Mouse (Mus musculus) lung, embryonic 15.5 days (tissue): Measurements from ENCODE around the gene Akr1c14. TPM values are rescaled to one million over a fixed set of nuclear protein-coding genes. Genes with fewer than 3 reads are reported as not detected.
"Not testable (repeated sequence)": the region's sequence is repeated elsewhere in the genome, so short reads cannot be mapped to it uniquely, and the experiment has no call there.

ENCODE experiments used
- ATAC-seq: fragments of 200-750 bp; cut with Nextera tagmentation; 2 replicates; pipeline ENCODE4 v1.8.0; 2017; ENCODE audit warnings: moderate number of reproducible peaks, borderline replicate concordance; ENCODE audit not compliant: low FRiP score, low TSS enrichment; ENCODE audit errors: extremely low read depth
- H3K27ac ChIP-seq: fragments of 300-500 bp; sonication (generic); 2 replicates; pipeline ENCODE4 v1.5.1; 2015; ENCODE audit warnings: moderate library complexity, mild to moderate bottlenecking, inconsistent platforms
- H3K27me3 ChIP-seq: fragments of 300-500 bp; sonication (generic); 2 replicates; pipeline ENCODE4 v1.6.1; 2015; ENCODE audit warnings: inconsistent platforms
- H3K36me3 ChIP-seq: fragments of 300-500 bp; sonication (generic); 2 replicates; pipeline ENCODE4 v1.6.1; 2015; ENCODE audit warnings: inconsistent platforms
- H3K4me1 ChIP-seq: fragments of 300-500 bp; sonication (generic); 2 replicates; pipeline ENCODE4 v1.6.1; 2015; ENCODE audit warnings: inconsistent platforms
- H3K4me2 ChIP-seq: fragments of 300-500 bp; sonication (generic); 2 replicates; pipeline ENCODE4 v1.6.1; 2015; ENCODE audit warnings: inconsistent platforms, mild to moderate bottlenecking, moderate library complexity
- H3K4me3 ChIP-seq: fragments of 300-500 bp; sonication (generic); 2 replicates; pipeline ENCODE4 v1.5.1; 2015; ENCODE audit warnings: mild to moderate bottlenecking, inconsistent platforms
- H3K9ac ChIP-seq: fragments of 300-500 bp; sonication (generic); 2 replicates; pipeline ENCODE4 v1.6.1; 2015; ENCODE audit warnings: inconsistent platforms
- H3K9me3 ChIP-seq: fragments of 300-500 bp; sonication (generic); 2 replicates; pipeline ENCODE4 v1.6.1; 2016; ENCODE audit warnings: inconsistent platforms
- WGBS: fragments of 180-500 bp; shearing (Covaris S2); methylation state at CpG from one replicate; pipeline ENCODE4 v1.1.7; 2015; 5-methylcytosine and 5-hydroxymethylcytosine counted together
- polyA plus RNA-seq: library from polyadenylated mRNA; unstranded; fragments of >200 nt; fragmentation: Nextera tagmentation; extraction: Ambion mirVana; gene quantifications from 2 replicates; pipeline ENCODE4 v1.2.1, GENCODE M21; 2015

Gene Akr1c14
- polyA plus RNA-seq, 1 experiment from 2014 or later: 2.7 TPM

DNA sequence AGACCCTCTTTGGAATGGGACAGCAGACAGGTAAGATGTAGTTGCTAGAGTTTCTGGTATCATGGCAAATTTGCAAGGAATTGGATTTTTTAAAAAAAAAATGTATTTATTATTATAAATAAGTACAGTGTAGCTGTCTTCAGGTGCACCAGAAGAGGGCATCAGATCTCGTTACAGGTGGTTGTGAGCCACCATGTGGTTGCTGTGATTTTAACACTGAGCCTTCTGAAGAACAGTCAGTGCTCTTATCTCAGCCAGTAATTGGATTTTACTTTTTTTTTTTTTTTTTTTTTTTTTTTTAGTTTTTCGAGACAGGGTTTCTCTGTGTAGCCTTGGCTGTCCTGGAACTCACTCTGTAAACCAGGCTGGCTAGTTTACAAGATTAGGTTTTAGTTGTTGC is 9.4 kb downstream of the Akr1c14 start:
- H3K9me3 ChIP-seq, H3K4me3 ChIP-seq, H3K9ac ChIP-seq, ATAC-seq, H3K4me1 ChIP-seq, H3K4me2 ChIP-seq, H3K27ac ChIP-seq, H3K36me3 ChIP-seq, H3K27me3 ChIP-seq: not testable (repeated sequence)
- WGBS: 85% methylated on average over 2 of the region's 2 CpGs

- Histone ChIP-seq H3K9ac (no peak overlapping the region), H3K36me3 (no peaks in the 10 kb centered on the region), H3K9me3 (no peaks in the 10 kb centered on the region), H3K27ac (no peak overlapping the region), H3K4me1 (no peaks in the 10 kb centered on the region), H3K4me2 (no peak overlapping the region), H3K4me3 (no peak overlapping the region), H3K27me3 (no peaks in the 10 kb centered on the region)
- ATAC-seq: no peak
- 32% methylated on average over 5 of the region's 5 CpGs for WGBS
Measured at GRCm38 (mm10) chr13:4059363-4059762, 10.6 kb downstream of the Akr1c14 start.

DNA sequence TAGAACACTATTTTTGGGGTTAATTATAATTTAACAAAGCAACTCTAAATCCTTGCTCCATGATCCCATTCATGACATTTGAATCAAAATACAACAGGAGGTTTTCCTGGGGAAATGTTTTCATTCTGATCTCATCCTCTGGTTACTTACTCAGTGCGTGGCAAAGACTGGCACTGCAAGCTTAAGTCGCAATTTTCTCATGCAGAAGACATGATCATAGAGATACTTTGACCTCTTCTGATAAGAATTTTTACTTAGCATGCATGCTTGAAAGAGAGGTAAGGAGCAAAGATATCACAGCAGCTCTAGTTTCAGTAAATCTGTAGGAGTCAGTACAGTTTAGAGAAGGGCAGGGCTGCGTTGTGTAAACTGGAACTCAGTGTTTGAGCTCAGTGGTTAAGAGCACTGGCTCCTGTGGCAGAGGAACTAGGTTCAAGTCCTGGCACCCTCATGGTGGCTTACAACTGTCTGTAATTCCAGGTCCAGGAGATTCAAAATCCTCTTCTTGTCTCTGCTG is 11.5 kb downstream of the Akr1c14 start:
- H3K4me2 ChIP-seq: no peak overlapping the region
- no peaks in the 10 kb centered on the region for H3K27me3 ChIP-seq
- no peak overlapping the region for H3K27ac ChIP-seq
- no peaks in the 10 kb centered on the region for H3K4me1 ChIP-seq
- no peak overlapping the region for H3K4me3 ChIP-seq
- H3K9ac ChIP-seq: no peak overlapping the region
- ATAC-seq: no peak
- WGBS: 59% methylated on average over 3 of the region's 3 CpGs
- no peaks in the 10 kb centered on the region for H3K36me3 ChIP-seq
- H3K9me3 ChIP-seq: no peaks in the 10 kb centered on the region

- no peaks in the 10 kb centered on the region for H3K27me3 ChIP-seq
- H3K27ac ChIP-seq: no peak overlapping the region
- no peaks in the 10 kb centered on the region for H3K4me1 ChIP-seq
- H3K9ac ChIP-seq: no peak overlapping the region
- no peak for ATAC-seq
- WGBS: 81% methylated on average over 9 of the region's 9 CpGs
- no peaks in the 10 kb centered on the region for H3K9me3 ChIP-seq
- no peaks in the 10 kb centered on the region for H3K36me3 ChIP-seq
- H3K4me2 ChIP-seq: no peak overlapping the region
- no peak overlapping the region for H3K4me3 ChIP-seq
Measured at GRCm38 (mm10) chr13:4076517-4077435, 28.0 kb downstream of the Akr1c14 start.

- ATAC-seq: no peak
- Histone ChIP-seq H3K36me3 (no peaks in the 10 kb centered on the region), H3K4me2 (no peak overlapping the region), H3K4me3 (no peak overlapping the region), H3K9me3 (no peaks in the 10 kb centered on the region), H3K27ac (no peak overlapping the region), H3K4me1 (no peaks in the 10 kb centered on the region), H3K9ac (no peak overlapping the region), H3K27me3 (no peaks in the 10 kb centered on the region)
Measured at GRCm38 (mm10) chr13:4079876-4080275, 31.1 kb downstream of the Akr1c14 start.

GRCm38 (mm10) chr13:4101691-4102090 is 52.9 kb downstream of the Akr1c14 start:
- Histone ChIP-seq H3K9ac (no peak overlapping the region), H3K27me3 (no peaks in the 10 kb centered on the region), H3K9me3 (no peaks in the 10 kb centered on the region), H3K4me1 (no peaks in the 10 kb centered on the region), H3K4me3 (no peak overlapping the region), H3K4me2 (no peak overlapping the region), H3K27ac (no peak overlapping the region), H3K36me3 (no peaks in the 10 kb centered on the region)
- ATAC-seq: no peak

GRCm38 (mm10) chr13:4102721-4103120 is 53.9 kb downstream of the Akr1c14 start:
- no peaks in the 10 kb centered on the region for H3K27me3 ChIP-seq
- H3K9me3 ChIP-seq: no peaks in the 10 kb centered on the region
- no peak for ATAC-seq
- no peak overlapping the region for H3K4me2 ChIP-seq
- H3K27ac ChIP-seq: no peak overlapping the region
- no peak overlapping the region for H3K9ac ChIP-seq
- no peaks in the 10 kb centered on the region for H3K4me1 ChIP-seq
- no peaks in the 10 kb centered on the region for H3K36me3 ChIP-seq
- H3K4me3 ChIP-seq: no peak overlapping the region

- Histone ChIP-seq H3K27ac (no peak overlapping the region), H3K9ac (no peak overlapping the region), H3K4me3 (no peak overlapping the region), H3K27me3 (no peaks in the 10 kb centered on the region), H3K4me2 (no peak overlapping the region), H3K4me1 (no peaks in the 10 kb centered on the region), H3K36me3 (no peaks in the 10 kb centered on the region), H3K9me3 (no peaks in the 10 kb centered on the region)
- ATAC-seq: peak; percentile 69; the same call in 1 of the 2 replicates
- WGBS: 27% methylated on average over 6 of the region's 6 CpGs
Measured at GRCm38 (mm10) chr13:4110281-4111188, 61.7 kb downstream of the Akr1c14 start.

- no peak for ATAC-seq
- Histone ChIP-seq H3K9me3 (no peaks in the 10 kb centered on the region), H3K4me3 (no peak overlapping the region), H3K27me3 (no peaks in the 10 kb centered on the region), H3K9ac (no peak overlapping the region), H3K27ac (no peak overlapping the region), H3K4me1 (no peaks in the 10 kb centered on the region), H3K4me2 (no peak overlapping the region), H3K36me3 (no peaks in the 10 kb centered on the region)
- WGBS: 49% methylated on average over 2 of the region's 2 CpGs
Measured at GRCm38 (mm10) chr13:4119181-4119904, 70.5 kb downstream of the Akr1c14 start.

- H3K27ac ChIP-seq: no peak overlapping the region
- no peaks in the 10 kb centered on the region for H3K4me1 ChIP-seq
- no peak for ATAC-seq
- no peak overlapping the region for H3K4me3 ChIP-seq
- no peaks in the 10 kb centered on the region for H3K27me3 ChIP-seq
- H3K36me3 ChIP-seq: no peaks in the 10 kb centered on the region
- no peak overlapping the region for H3K9ac ChIP-seq
- H3K4me2 ChIP-seq: no peak overlapping the region
- 60% methylated on average over 7 of the region's 7 CpGs for WGBS
- H3K9me3 ChIP-seq: no peaks in the 10 kb centered on the region
Measured at GRCm38 (mm10) chr13:4123146-4123545, 74.3 kb downstream of the Akr1c14 start.

DNA sequence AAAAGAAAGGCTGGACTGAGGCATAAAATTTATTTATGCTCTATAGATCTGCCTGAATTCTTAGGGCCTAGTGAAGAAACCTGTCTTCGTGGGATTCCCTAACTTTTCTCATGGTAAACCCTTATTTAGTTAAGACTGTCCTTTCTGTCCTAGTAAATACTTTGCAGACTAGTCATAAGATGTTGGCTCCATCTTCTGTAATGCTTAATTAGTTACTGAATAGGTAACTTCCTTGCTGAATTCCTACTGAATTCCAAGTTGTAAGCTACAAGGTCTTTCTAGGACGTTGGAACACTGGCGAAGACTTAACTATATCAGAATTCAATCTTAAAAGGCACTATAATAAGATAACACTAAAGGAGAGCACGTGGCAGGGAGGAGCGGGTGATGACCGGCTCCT is 75.7 kb downstream of the Akr1c14 start:
- not testable (repeated sequence) for H3K9ac ChIP-seq, H3K36me3 ChIP-seq, H3K4me1 ChIP-seq, H3K27me3 ChIP-seq, H3K4me2 ChIP-seq, ATAC-seq, H3K27ac ChIP-seq, H3K4me3 ChIP-seq, H3K9me3 ChIP-seq
- 87% methylated on average over 6 of the region's 6 CpGs for WGBS
